Mouse (Mus musculus): ENCODE results near the gene Zfp980. TPM values are rescaled to one million over a fixed set of nuclear protein-coding genes. Genes with fewer than 3 reads are reported as not detected.

The Zfp980 gene
- polyA plus RNA-seq, 1 experiment from 2014 or later = 0.09 TPM

Other genes starting within 250 kb of the Zfp980 start
- gene Zfp990, start 159.9 kb upstream of the Zfp980 start, polyA plus RNA-seq (2015; fragmentation: Nextera tagmentation; extraction: Ambion mirVana) = 0.17 TPM in 1 of 2 replicates, not detected in the other
- gene Gm13212, start 85.5 kb upstream of the Zfp980 start, polyA plus RNA-seq (2015; fragmentation: Nextera tagmentation; extraction: Ambion mirVana) = 2.3 and 3.4 TPM in 2 replicates
- gene Zfp986, start 198.1 kb downstream of the Zfp980 start, polyA plus RNA-seq (2015; fragmentation: Nextera tagmentation; extraction: Ambion mirVana) = not detected in 2 replicates

All from kidney, embryonic 15.5 days (tissue).